Mouse (Mus musculus) Patski (cell line): ENCODE results near the gene B4galt1. TPM values are rescaled to one million over a fixed set of nuclear protein-coding genes. Genes with fewer than 3 reads are reported as not detected.
A peak's percentile ranks its signal among the peaks of the same experiment; 100 is the strongest.

Experiments
- ATAC-seq: fragments of 100-300 bp; one replicate; pipeline ENCODE4 v1.8.0; 2021
- CTCF ChIA-PET: fragments of 350-600 bp; sonication (Branson Sonifier 250); formaldehyde crosslinking; loops from one replicate; lab custom pipeline; 2022; ENCODE audit warnings: inconsistent platforms; lab: Charles Lee
- POLR2A ChIA-PET: fragments of 350-600 bp; sonication (Branson Sonifier 250); formaldehyde crosslinking; loops from one replicate; lab custom pipeline; 2022; ENCODE audit warnings: antibody characterized with exemption, inconsistent platforms; lab: Charles Lee
- DNase-seq: peaks from one replicate; pipeline ENCODE4 v3.0.0-alpha.2; 2011; ENCODE audit warnings: low read depth, low spot score
- H3K27me3 ChIP-seq: fragments of 371-371 bp; one replicate; pipeline ENCODE4 v1.5.1; 2021
- CTCF ChIP-seq: fragments of 100-300 bp; IDR thresholded peaks from one replicate; pipeline ENCODE4 v1.5.1; 2021
- in situ Hi-C: fragments of 300-500 bp; cut with MboI; formaldehyde crosslinking; loops from 3 replicates; pipeline ENCODE4 v1.11.1; 2018; ENCODE audit warnings: low pct_unique_long_range_greater_than_20kb, mixed read lengths
- polyA plus RNA-seq: library from polyadenylated mRNA; unstranded; gene quantifications from one replicate; pipeline ENCODE4 v1.2.3, GENCODE M21; 2021

Gene B4galt1
- polyA plus RNA-seq, 1 experiment from 2014 or later: 32.1 TPM

DNA sequence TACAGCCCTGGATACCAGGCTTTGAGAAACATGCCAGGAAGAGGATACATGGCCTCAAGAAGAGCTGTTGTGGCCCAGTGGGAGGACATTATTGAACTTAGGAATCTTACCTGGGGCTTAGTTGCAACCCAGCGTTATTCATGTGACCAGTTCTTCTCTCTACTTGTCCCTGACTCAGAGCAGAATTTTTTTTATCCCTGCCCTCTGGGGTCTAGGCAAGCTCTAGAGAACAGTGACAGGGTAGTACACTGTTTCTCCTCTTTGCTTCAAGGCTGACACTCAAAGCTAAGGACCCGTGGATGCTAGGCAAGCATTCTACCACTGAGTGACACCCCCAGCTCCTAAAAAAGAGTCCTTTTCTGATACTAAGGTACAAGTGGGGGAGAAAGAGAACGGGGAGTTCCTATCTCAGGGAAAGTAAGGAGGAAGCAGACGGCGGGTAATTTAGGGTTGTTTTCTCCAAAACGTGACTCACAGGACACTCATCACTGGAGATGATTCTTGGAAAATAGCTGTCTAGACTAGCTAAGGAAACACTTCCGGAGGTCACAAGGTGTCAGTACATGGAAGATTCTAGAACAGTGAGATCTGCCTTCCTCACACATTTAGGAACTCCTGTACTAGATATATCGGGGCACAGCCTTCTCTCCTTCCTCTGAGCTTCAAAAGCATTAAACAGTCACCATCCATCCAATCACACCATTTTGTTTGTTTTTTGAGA, 32.3 kb downstream of the B4galt1 start:
- H3K27me3 ChIP-seq: no peaks in the 10 kb centered on the region
- ATAC-seq: peak; percentile 55
- ChIA-PET POLR2A (interaction anchor here (0.8 to 1.2 kb wide), 2 partner anchors 10 to 45 kb away, joined by 3 read pairs; no protein-coding TSS in a partner anchor), CTCF (interaction anchor here (0.9 to 1.0 kb wide), 3 partner anchors 10 to 43 kb away, joined by 3 to 4 read pairs (median 3); no protein-coding TSS in a partner anchor)
- in situ Hi-C loops: no loop called here
- DNase-seq: peak; percentile 77
- TF ChIP-seq CTCF: no peak

DNA sequence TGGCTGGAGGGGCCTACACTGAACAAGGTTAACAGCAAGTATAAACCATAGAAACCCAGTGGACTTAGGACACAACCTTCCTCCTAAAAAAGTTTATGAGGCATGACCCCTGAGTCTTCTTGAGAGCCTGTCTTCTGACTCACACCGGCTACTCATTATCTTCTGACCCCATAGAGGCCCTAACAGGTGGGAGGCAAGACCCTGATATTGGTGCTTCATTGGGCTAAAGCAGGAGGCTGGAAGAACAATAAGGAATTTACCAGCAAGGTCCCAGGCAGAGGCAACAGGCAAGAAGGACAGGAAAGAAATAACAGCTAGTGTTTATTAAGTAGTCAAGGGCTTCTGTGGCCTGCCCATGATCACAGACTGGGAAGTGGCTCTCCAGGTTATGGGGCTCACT, 32.9 kb downstream of the B4galt1 start:
- TF ChIP-seq CTCF: no peak
- ChIA-PET POLR2A (interaction anchor here (0.8 to 1.2 kb wide), 2 partner anchors 9 to 44 kb away, joined by 3 read pairs; no protein-coding TSS in a partner anchor), CTCF (interaction anchor here (0.9 to 1.0 kb wide), 2 partner anchors 10 to 42 kb away, joined by 3 to 4 read pairs; no protein-coding TSS in a partner anchor)
- in situ Hi-C loops: no loop called here
- peak; percentile 48 for ATAC-seq
- DNase-seq: peak; percentile 55
- H3K27me3 ChIP-seq: no peaks in the 10 kb centered on the region

DNA sequence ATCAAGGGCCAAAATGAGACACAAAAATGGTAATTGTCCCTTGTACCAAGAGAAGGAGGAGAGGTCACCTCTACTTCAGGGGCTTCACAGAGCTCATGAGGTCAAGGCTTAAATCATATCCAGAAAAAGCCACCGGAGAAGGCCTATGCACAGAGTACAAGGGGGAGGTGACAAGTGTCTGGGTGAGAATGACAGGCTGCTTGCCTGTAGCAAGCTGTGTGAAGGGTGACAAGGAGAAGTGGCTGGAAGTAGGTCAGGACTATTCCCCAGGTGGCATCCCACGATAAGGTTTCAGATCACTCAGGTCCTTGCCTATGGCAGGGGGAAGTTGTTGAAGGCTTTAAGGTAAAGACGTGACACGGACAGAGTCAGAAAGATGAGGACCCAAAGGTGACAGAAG, 33.8 kb downstream of the B4galt1 start:
- TF ChIP-seq CTCF: no peak
- CTCF ChIA-PET: no interaction called here
- no peaks in the 10 kb centered on the region for H3K27me3 ChIP-seq
- in situ Hi-C loops: no loop called here
- POLR2A ChIA-PET: interaction anchor here (1.2 kb wide), 1 partner anchor 44 kb away, joined by 3 read pairs; no protein-coding TSS in a partner anchor
- ATAC-seq (no peak), DNase-seq (no peak)

DNA sequence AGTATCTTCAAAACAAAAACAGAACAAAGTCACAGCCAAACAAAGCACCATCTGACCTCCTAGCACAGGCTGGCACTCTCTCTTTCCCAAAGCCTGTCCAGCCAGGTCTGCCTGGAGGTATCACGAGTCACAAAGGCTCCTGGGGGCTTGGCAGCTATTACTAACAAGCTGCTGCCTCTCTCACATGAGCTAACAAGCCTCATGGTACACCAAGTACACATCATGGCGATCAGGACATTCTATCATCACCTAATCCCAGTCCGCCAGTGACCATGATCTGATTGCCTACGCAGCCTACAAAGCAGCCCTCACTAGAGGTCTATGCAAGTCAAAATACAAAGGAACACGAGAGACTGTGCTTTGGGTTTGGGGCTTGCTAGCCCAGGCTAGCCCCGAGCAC, 34.7 kb downstream of the B4galt1 start:
- in situ Hi-C loops: loop anchor here (5.0 kb wide), 1 partner anchor 37 kb away; no protein-coding TSS in a partner anchor
- DNase-seq (no peak), ATAC-seq (no peak)
- ChIA-PET POLR2A (no interaction called here), CTCF (no interaction called here)
- H3K27me3 ChIP-seq: no peaks in the 10 kb centered on the region
- no peak for TF ChIP-seq CTCF

DNA sequence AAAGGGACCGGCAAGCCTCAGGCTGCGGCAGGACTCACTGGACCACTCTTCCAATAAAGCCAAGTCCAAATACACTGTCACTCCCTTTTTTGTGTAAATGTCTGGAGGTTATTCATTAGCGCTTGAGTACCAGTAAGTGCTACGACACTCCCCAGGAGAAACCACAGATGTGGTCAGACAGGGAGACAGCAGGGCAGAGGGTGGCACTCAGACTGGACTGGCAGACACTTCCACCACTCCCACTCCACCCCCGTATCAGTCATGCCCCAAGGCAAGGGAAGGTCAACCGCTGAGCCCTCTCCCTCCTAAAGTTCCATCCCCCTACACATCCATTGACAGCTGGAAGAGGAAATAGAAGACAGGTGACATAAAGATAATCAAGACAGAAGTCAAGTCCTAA, 35.4 kb downstream of the B4galt1 start:
- DNase-seq (no peak), ATAC-seq (no peak)
- CTCF ChIA-PET: no interaction called here
- POLR2A ChIA-PET: no interaction called here
- no peak for TF ChIP-seq CTCF
- H3K27me3 ChIP-seq: no peaks in the 10 kb centered on the region
- in situ Hi-C loops: loop anchor here (5.0 kb wide), 1 partner anchor 36 kb away; no protein-coding TSS in a partner anchor

DNA sequence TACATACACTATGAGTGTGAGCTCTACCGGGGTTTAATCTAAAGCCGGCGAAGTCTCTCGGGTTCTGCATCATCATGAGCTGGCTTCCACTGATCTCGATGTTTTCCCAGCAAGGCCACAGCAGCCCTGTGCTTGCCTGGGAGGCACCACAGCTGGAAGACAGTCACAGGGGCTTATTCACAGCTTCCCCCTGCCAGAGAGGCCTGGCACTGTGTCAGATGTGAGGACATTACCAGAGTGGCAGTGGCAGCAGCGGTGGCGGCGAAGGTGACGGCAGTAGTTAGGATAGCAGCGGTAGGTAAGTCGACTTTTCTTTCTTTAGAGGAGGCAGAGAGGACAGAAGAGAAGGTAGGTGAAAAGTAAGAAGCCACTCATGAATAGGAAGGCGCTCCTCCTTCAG, 35.9 kb downstream of the B4galt1 start:
- ATAC-seq (no peak), DNase-seq (no peak)
- POLR2A ChIA-PET: no interaction called here
- CTCF ChIA-PET: no interaction called here
- no peaks in the 10 kb centered on the region for H3K27me3 ChIP-seq
- TF ChIP-seq CTCF: no peak
- in situ Hi-C loops: loop anchor here (5.0 kb wide), 1 partner anchor 36 kb away; no protein-coding TSS in a partner anchor

DNA sequence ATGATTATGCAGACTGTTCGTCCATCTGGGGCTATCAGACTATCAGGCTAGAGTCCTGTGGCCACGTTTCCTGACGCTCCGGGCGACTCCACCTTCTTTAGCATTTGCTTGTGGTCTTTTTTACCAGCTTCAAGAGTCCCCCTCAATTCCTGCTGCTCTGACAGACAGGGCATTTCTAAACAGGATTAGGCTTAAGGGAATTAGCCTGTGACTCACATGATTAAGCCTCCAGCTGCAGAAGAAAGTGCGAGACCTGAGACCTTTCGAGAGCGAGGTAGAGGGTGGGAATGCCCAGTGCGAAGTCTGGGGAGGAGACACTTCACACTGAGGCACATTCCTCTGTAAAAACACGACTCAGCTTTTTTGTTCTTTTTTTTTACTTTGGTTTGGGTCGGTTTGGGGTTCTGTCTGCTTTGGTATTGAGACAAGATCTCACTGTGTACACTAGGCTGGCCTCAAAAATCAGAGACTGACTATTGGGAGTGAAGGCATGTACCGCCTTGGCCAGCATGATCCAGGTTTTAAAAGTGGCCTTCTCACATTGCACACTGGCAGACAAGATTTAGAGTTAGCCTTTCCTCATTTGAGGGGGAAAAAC, 37.9 kb downstream of the B4galt1 start:
- H3K27me3 ChIP-seq: no peaks in the 10 kb centered on the region
- no peak for DNase-seq
- TF ChIP-seq CTCF: no peak
- CTCF ChIA-PET: no interaction called here
- ATAC-seq: no peak
- in situ Hi-C loops: loop anchor here (5.0 kb wide), 1 partner anchor 34 kb away; no protein-coding TSS in a partner anchor
- POLR2A ChIA-PET: no interaction called here

DNA sequence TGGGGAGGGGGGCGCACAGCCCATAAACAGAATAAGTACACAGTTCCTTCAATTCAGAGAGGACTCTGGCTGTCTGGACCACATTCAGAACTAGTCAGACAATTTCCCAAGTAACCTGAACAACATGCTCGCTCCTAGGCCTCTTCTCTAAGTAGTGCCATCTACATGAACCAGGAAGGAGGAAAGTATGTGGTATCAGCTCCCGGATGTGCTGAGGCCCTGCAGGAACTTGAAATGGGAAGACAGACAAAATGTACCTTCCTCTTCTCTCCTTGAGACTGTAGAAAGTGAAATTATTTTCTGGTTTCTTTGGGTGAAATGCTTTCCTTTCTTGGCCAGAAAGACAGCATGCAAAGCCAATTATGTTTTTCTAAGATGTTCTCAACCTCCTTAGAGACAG, 38.7 kb downstream of the B4galt1 start:
- no peak for ATAC-seq
- in situ Hi-C loops: loop anchor here (5.0 kb wide), 1 partner anchor 33 kb away; no protein-coding TSS in a partner anchor
- no peaks in the 10 kb centered on the region for H3K27me3 ChIP-seq
- POLR2A ChIA-PET: no interaction called here
- CTCF ChIA-PET: no interaction called here
- DNase-seq: no peak
- no peak for TF ChIP-seq CTCF

DNA sequence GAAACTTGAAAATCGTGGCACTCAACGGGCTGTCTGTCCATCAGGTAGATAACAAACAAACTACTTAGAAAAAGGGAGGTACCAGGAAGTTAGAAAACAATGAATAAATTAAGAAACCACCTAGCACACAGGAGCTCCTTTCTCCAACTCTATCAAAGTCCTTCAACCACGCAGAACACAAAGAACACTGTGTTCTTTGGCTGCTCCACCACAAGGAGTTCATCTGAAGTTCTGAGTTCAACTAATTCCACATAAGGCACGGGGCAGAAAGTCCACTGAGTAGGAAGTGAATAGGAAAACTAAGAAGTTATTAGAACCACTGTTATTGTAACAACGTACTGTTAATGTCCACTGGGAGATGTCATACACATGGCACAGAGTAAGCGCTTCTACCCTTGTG, 39.4 kb downstream of the B4galt1 start:
- in situ Hi-C loops: no loop called here
- no peak for TF ChIP-seq CTCF
- ChIA-PET CTCF (interaction anchor here (0.8 kb wide), 1 partner anchor 27 kb away, joined by 3 read pairs; no protein-coding TSS in a partner anchor), POLR2A (interaction anchor here (0.6 kb wide), 1 partner anchor 16 kb away, joined by 3 read pairs; no protein-coding TSS in a partner anchor)
- DNase-seq: no peak
- no peak for ATAC-seq
- no peaks in the 10 kb centered on the region for H3K27me3 ChIP-seq

DNA sequence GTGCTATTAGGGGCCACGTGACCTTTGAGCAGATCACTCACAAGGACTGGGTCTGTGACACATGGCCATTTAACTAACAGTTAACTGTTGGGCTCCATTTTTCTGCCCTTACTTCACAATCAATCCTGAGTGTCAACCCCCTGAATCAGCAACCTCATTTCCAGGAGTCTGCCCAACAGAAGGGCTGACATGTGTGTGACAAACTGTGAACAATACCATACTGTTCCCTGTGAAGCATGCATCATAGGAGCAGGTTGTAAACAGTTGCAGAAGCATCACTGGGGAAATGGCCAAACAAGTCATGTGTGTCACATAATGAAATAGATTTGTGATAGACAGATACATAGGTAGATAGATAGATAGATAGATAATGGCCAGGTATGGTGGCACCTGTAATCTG, 40.9 kb downstream of the B4galt1 start:
- POLR2A ChIA-PET: no interaction called here
- ATAC-seq: no peak
- CTCF ChIA-PET: no interaction called here
- TF ChIP-seq CTCF: no peak
- DNase-seq: no peak
- H3K27me3 ChIP-seq: no peaks in the 10 kb centered on the region
- in situ Hi-C loops: no loop called here

DNA sequence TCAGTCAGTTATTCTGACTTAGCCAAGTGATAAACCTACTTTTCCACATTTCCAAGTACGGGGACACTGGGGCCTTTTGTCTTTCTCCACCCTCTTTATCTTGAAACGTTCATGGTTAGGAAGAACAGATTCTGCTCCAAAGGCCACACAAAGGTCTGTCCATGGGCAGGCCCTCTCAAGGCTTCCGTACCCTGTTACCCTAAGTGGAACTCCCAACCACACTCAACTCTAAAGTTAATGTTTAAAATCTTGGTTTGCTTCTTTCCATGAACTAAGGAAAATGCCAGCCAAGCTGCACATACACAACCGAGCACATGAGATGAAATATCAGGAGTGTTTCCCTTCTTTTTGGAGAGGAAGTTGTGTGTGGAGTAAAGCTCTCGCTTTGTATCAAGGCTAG, 43.3 kb downstream of the B4galt1 start:
- no peak for ATAC-seq
- no peak for TF ChIP-seq CTCF
- DNase-seq: no peak
- no peaks in the 10 kb centered on the region for H3K27me3 ChIP-seq
- in situ Hi-C loops: no loop called here
- ChIA-PET POLR2A (no interaction called here), CTCF (interaction anchor here (1.0 kb wide), 1 partner anchor 11 kb away, joined by 3 read pairs; no protein-coding TSS in a partner anchor)
